Mouse (Mus musculus): ENCODE data around the gene Meis1.

Gene Meis1

DNA sequence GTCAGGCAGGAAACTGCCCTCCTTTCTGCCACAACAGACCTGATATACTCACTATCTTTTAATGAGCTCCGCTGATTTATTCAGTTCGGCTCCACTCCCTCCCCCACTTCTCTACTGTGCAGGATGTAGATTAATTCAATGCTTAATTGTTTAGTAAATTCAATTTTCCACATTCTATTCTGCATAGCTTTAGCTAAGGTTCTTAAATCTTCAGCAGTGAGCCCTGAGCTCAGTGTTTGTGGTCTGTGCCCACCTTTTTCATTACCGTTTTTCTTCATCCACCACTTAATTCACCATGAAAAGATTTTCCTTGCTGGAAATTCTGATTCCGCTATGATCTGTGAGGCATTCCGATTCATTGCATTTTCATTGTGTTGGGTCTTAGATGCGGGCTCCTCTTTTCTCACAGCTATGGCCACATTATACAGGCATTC lies 28.5 kb downstream of the Meis1 start:
- in situ Hi-C loops (cut with MboI): no loop called here

- in situ Hi-C loops (cut with MboI): no loop called here
Measured at GRCm38 (mm10) chr11:18989669-18990243, 29.0 kb downstream of the Meis1 start.

GRCm38 (mm10) chr11:18988637-18989263 lies 30.0 kb downstream of the Meis1 start:
- in situ Hi-C loops (cut with MboI): no loop called here

- in situ Hi-C loops (cut with MboI): no loop called here
Measured at GRCm38 (mm10) chr11:18983813-18984212, 35.0 kb downstream of the Meis1 start.

DNA sequence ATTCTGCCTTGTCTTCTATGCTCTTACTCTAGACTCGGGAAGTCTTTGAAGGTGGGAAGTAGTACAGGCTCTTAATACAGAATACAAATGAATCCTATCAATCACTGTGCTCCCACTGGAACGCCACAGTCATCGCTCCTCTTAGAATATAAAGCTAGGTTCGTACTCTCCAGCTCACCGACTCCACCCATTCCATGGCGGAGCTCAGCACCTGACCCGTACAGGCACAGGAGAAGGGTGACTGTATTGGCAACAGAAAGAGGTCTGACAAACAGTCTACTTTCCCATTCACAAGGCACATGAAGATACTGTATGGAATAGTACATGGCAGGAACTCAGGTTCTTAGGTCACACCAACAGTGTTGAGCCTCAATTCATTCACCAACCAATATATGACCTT lies 35.5 kb downstream of the Meis1 start:
- in situ Hi-C loops (cut with MboI): no loop called here

GRCm38 (mm10) chr11:18982331-18982730 lies 36.5 kb downstream of the Meis1 start:
- in situ Hi-C loops (cut with MboI): no loop called here

DNA sequence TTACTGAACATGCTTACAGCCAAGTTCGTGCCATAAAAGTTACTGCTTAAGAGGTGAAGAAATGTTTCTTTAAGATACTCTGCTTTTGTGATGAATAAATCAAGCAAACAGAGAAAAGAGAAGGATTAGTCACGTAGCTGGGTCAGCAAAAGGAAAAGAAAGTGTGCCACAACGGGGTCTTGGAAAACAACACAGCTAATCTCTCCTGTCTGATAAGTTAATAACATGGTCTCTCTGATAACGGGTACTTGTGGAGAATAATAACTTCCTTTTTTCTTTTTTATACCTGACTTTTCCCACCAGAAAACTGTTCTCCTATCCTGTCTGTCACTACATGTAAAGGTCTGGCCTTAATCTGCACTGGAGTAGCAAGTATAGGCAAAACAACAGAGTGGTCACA lies 37.4 kb downstream of the Meis1 start:
- in situ Hi-C loops (cut with MboI): no loop called here

GRCm38 (mm10) chr11:18980615-18981014 lies 38.2 kb downstream of the Meis1 start:
- in situ Hi-C loops (cut with MboI): no loop called here

GRCm38 (mm10) chr11:18975087-18975486 lies 43.7 kb downstream of the Meis1 start:
- in situ Hi-C loops (cut with MboI): no loop called here

DNA sequence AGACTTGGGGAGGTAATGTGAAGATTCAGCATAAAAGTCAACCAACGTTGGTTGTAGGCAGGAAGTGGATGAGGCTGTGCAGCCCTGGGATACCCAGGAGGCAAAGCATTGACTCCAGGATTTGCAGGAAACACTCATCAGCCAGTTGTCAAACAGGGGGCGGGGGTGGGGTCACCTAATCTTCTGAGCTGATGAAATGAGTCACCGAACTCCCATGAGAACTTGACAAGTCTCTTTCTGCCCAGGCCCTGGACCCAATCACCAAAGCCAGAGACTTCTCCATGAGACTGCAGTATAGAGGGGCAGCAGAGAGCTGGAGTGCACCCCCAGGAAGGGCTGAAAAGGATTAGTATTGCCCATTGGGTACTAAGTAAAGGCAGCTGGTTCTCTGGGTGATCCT lies 45.0 kb downstream of the Meis1 start:
- in situ Hi-C loops (cut with MboI): no loop called here

GRCm38 (mm10) chr11:18972968-18973367 lies 45.8 kb downstream of the Meis1 start:
- in situ Hi-C loops (cut with MboI): no loop called here

DNA sequence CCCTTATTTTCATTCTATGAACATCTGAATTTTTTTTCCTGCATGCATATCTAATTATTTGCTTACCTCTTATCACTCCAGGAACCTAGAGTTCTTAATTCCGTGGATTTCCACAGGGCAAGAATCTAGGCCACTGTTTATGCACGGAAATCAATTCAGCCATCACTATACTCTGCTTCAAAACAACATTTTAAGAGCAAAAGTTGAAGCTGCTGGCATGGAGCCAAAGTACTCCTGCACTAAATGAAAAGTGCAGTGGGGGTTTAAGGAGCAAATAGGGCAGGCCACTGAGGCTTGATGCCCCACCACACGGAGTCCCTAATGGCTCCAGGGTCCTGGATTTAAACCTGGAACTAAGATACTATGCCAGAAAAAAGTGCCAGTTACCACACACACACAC lies 47.2 kb downstream of the Meis1 start:
- in situ Hi-C loops (cut with MboI): no loop called here

- in situ Hi-C loops (cut with MboI): no loop called here
Measured at GRCm38 (mm10) chr11:18969920-18970336, 48.9 kb downstream of the Meis1 start.

- in situ Hi-C loops (cut with MboI): no loop called here
Measured at GRCm38 (mm10) chr11:18964418-18964817, 54.4 kb downstream of the Meis1 start.

- in situ Hi-C loops (cut with MboI): no loop called here
Measured at GRCm38 (mm10) chr11:18963202-18964136, 55.3 kb downstream of the Meis1 start.

DNA sequence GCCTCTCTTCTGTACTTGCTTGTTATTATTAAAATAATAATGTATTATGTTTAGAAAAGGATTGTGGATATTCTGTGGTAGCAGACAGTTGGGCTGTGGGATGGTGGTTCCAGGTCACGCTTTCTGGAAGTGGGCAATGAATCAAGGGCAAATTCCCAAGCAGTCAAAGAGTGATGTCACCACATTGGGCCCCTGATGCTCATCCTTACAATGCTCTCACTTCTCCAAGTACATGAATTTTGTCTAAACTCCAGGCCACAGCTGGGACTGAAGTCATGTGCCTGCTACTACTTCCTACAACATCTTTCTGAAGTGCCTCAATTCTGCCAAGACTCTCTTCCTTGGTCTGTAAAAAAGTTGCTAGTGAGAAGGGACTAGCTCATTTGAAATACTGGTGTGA lies 59.3 kb downstream of the Meis1 start:
- in situ Hi-C loops (cut with MboI): no loop called here

GRCm38 (mm10) chr11:18957805-18958770 lies 60.7 kb downstream of the Meis1 start:
- in situ Hi-C loops (cut with MboI): no loop called here

DNA sequence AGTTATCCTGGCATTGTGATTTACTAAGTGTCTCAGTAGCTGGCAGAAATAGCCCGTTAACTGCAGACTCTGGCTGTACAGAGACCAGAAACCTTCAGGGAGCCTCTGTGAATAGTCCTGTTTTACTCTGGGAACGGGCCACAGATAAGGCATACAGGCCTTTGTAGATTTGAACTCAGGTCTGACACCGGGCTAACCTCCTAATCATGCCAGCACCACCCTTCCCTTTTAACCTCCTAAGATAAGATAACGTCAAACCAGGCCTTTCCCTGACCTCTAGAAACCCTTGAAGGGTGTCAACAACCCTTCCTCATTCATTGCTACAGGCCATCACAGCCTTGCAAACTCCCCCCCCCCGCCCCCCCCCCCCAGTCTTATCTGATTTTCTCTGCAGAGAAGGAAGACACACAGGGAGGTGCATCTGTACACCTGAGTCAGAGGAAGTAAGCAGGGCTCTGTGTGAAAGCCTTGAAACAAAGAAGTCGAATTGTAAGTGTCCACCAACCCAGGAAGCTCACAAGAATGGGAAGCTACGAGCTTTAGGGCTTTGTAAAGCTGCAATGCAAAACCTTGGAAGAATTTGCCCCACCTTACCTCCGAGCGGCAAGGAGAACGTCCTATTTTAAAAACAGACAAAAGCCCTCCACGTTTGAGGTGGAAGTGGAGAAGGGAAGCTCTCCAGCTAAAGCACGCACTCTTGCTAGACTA lies 61.5 kb downstream of the Meis1 start:
- in situ Hi-C loops (cut with MboI): no loop called here

DNA sequence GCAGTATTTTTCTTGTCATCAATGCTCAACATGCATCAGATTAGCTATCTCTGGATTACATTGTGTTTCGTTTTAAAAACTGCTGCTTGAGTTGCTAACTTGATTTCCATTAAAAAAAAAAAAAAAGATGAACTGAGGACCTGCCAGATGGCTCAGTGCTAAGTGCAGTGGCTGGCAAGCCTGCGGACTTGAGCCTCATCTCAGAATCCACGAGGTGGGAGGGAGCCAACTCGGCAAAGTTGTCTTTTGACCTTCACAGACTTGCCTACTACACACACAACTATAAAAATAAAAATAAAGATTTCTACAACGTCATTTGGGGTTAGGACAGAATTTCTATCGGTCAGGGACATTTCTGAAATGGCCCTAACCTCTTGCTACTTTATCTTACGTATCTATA lies 62.8 kb downstream of the Meis1 start:
- in situ Hi-C loops (cut with MboI): no loop called here

- in situ Hi-C loops (cut with MboI): no loop called here
Measured at GRCm38 (mm10) chr11:18954852-18955251, 63.9 kb downstream of the Meis1 start.

GRCm38 (mm10) chr11:18953892-18954291 lies 64.9 kb downstream of the Meis1 start:
- in situ Hi-C loops (cut with MboI): no loop called here

Measured in mature B cell (primary cell).